Mouse (Mus musculus): Measurements from ENCODE around the gene Crip2. TPM values are rescaled to one million over a fixed set of nuclear protein-coding genes. Genes with fewer than 3 reads are reported as not detected.

The Crip2 gene
- polyA plus RNA-seq, 1 experiment from 2014 or later, result 278 TPM

- Histone ChIP-seq H3K4me3 (no peak overlapping the region), H3K9me3 (replicated peaks) (no peaks in the 10 kb centered on the region), H3K4me1 (peaks cover 84% of the 10 kb centered on the region), H3K36me3 (peaks cover 31% of the 10 kb centered on the region), H3K27ac (replicated peaks) (no peak overlapping the region), H3K27me3 (ENCODE audit: low read depth, poor library complexity, severe bottlenecking) (peaks cover 66% of the 10 kb centered on the region)
- DNase-seq (ENCODE audit: low spot score), result no peak
- WGBS, result 94% methylated on average over 16 of the region's 16 CpGs
Observed at GRCm38 (mm10) chr12:113144886-113145285, 4.8 kb downstream of the Crip2 start.

GRCm38 (mm10) chr12:113145591-113145990 is 5.6 kb downstream of the Crip2 start:
- Histone ChIP-seq H3K9me3 (replicated peaks) (no peaks in the 10 kb centered on the region), H3K27ac (replicated peaks) (no peak overlapping the region), H3K4me1 (peaks cover 77% of the 10 kb centered on the region), H3K36me3 (peaks cover 31% of the 10 kb centered on the region), H3K27me3 (ENCODE audit: low read depth, poor library complexity, severe bottlenecking) (peaks cover 73% of the 10 kb centered on the region), H3K4me3 (no peak overlapping the region)
- 89% methylated on average over 5 of the region's 5 CpGs for WGBS
- no peak for DNase-seq (ENCODE audit: low spot score)

- peak within 1 kb of the TSS; percentile 42 for H3K4me3 ChIP-seq
- peaks cover 31% of the 10 kb centered on the region for H3K36me3 ChIP-seq
- H3K27ac ChIP-seq (replicated peaks), result peak within 1 kb of the TSS; percentile 55; the same call in 1 of the 2 replicates
- H3K9me3 ChIP-seq (replicated peaks), result no peaks in the 10 kb centered on the region
- DNase-seq (ENCODE audit: low spot score), result peak; percentile 82
- peaks cover 74% of the 10 kb centered on the region for H3K4me1 ChIP-seq
- peaks cover 75% of the 10 kb centered on the region for H3K27me3 ChIP-seq (ENCODE audit: low read depth, poor library complexity, severe bottlenecking)
- WGBS, result 6% methylated on average over 45 of the region's 45 CpGs
Observed at GRCm38 (mm10) chr12:113146112-113147057, 6.3 kb downstream of the Crip2 start, which contains the start of gene Crip1. Crip1 (plus strand) TSS chr12:113146316.

- Histone ChIP-seq H3K27ac (replicated peaks) (peak overlapping the region; percentile 55; the same call in 1 of the 2 replicates), H3K9me3 (replicated peaks) (no peaks in the 10 kb centered on the region), H3K4me1 (peaks cover 74% of the 10 kb centered on the region), H3K27me3 (ENCODE audit: low read depth, poor library complexity, severe bottlenecking) (peaks cover 76% of the 10 kb centered on the region), H3K4me3 (no peak overlapping the region), H3K36me3 (peaks cover 31% of the 10 kb centered on the region)
- no peak for DNase-seq (ENCODE audit: low spot score)
- WGBS, result 89% methylated on average over 8 of the region's 8 CpGs
Observed at GRCm38 (mm10) chr12:113147481-113147880, 7.4 kb downstream of the Crip2 start.

- Histone ChIP-seq H3K4me1 (peaks cover 66% of the 10 kb centered on the region), H3K27me3 (ENCODE audit: low read depth, poor library complexity, severe bottlenecking) (peaks cover 79% of the 10 kb centered on the region)
Observed at GRCm38 (mm10) chr12:113148381-113149035, 8.5 kb downstream of the Crip2 start.

GRCm38 (mm10) chr12:113149341-113149740 is 9.3 kb downstream of the Crip2 start:
- H3K27me3 ChIP-seq (ENCODE audit: low read depth, poor library complexity, severe bottlenecking), result peaks cover 87% of the 10 kb centered on the region
- H3K9me3 ChIP-seq (replicated peaks), result no peaks in the 10 kb centered on the region
- no peak overlapping the region for H3K27ac ChIP-seq (replicated peaks)
- H3K4me1 ChIP-seq, result peaks cover 59% of the 10 kb centered on the region
- H3K4me3 ChIP-seq, result no peak overlapping the region
- no peak for DNase-seq (ENCODE audit: low spot score)
- 70% methylated on average over 4 of the region's 4 CpGs for WGBS
- peaks cover 15% of the 10 kb centered on the region for H3K36me3 ChIP-seq

More at GRCm38 (mm10) chr12:113148381-113149035, 8.5 kb downstream of the Crip2 start:
- no peaks in the 10 kb centered on the region for H3K9me3 ChIP-seq (replicated peaks)
- H3K36me3 ChIP-seq, result peaks cover 24% of the 10 kb centered on the region
- WGBS, result 42% methylated on average over 16 of the region's 16 CpGs
- H3K27ac ChIP-seq (replicated peaks), result peak overlapping the region; percentile 5; the same call in 1 of the 2 replicates
- DNase-seq (ENCODE audit: low spot score), result no peak
- no peak overlapping the region for H3K4me3 ChIP-seq

- Histone ChIP-seq H3K9me3 (replicated peaks) (no peaks in the 10 kb centered on the region), H3K36me3 (peaks cover 10% of the 10 kb centered on the region), H3K27ac (replicated peaks) (no peak overlapping the region), H3K27me3 (ENCODE audit: low read depth, poor library complexity, severe bottlenecking) (peaks cover 93% of the 10 kb centered on the region), H3K4me3 (no peak overlapping the region), H3K4me1 (peaks cover 61% of the 10 kb centered on the region)
- WGBS, result 81% methylated on average over 3 of the region's 3 CpGs
- no peak for DNase-seq (ENCODE audit: low spot score)
Observed at GRCm38 (mm10) chr12:113149896-113150295, 9.9 kb downstream of the Crip2 start.

GRCm38 (mm10) chr12:113150591-113150990 is 10.6 kb downstream of the Crip2 start:
- Histone ChIP-seq H3K4me1 (peaks cover 67% of the 10 kb centered on the region), H3K27me3 (ENCODE audit: low read depth, poor library complexity, severe bottlenecking) (peaks cover 95% of the 10 kb centered on the region)
- WGBS, result 92% methylated on average over 4 of the region's 4 CpGs

GRCm38 (mm10) chr12:113151046-113151445 is 11.0 kb downstream of the Crip2 start:
- Histone ChIP-seq H3K4me3 (peak overlapping the region; percentile 61), H3K36me3 (no peaks in the 10 kb centered on the region), H3K4me1 (peaks cover 67% of the 10 kb centered on the region), H3K9me3 (replicated peaks) (no peaks in the 10 kb centered on the region), H3K27ac (replicated peaks) (0 out of 2 replicates have a peak overlapping the region, but pooled peaks have one; percentile 75), H3K27me3 (ENCODE audit: low read depth, poor library complexity, severe bottlenecking) (peaks cover 91% of the 10 kb centered on the region)
- 78% methylated on average over 8 of the region's 8 CpGs for WGBS
- DNase-seq (ENCODE audit: low spot score), result no peak

More at GRCm38 (mm10) chr12:113150591-113150990, 10.6 kb downstream of the Crip2 start:
- Histone ChIP-seq H3K27ac (replicated peaks) (no peak overlapping the region), H3K36me3 (peaks cover 3% of the 10 kb centered on the region), H3K4me3 (no peak overlapping the region), H3K9me3 (replicated peaks) (no peaks in the 10 kb centered on the region)
- DNase-seq (ENCODE audit: low spot score), result no peak

GRCm38 (mm10) chr12:113151661-113152271 is 11.7 kb downstream of the Crip2 start:
- WGBS, result under 1% methylated on average over 36 of the region's 36 CpGs
- H3K4me3 ChIP-seq, result peak overlapping the region; percentile 61
- no peaks in the 10 kb centered on the region for H3K36me3 ChIP-seq
- peaks cover 63% of the 10 kb centered on the region for H3K4me1 ChIP-seq
- H3K27me3 ChIP-seq (ENCODE audit: low read depth, poor library complexity, severe bottlenecking), result peaks cover 85% of the 10 kb centered on the region
- no peaks in the 10 kb centered on the region for H3K9me3 ChIP-seq (replicated peaks)
- peak; percentile 59 for DNase-seq (ENCODE audit: low spot score)
- peak overlapping the region; percentile 75 for H3K27ac ChIP-seq (replicated peaks)

- Histone ChIP-seq H3K4me1 (peaks cover 63% of the 10 kb centered on the region), H3K36me3 (no peaks in the 10 kb centered on the region), H3K4me3 (peak overlapping the region; percentile 61), H3K27me3 (ENCODE audit: low read depth, poor library complexity, severe bottlenecking) (peaks cover 80% of the 10 kb centered on the region), H3K9me3 (replicated peaks) (no peaks in the 10 kb centered on the region), H3K27ac (replicated peaks) (peak overlapping the region; percentile 75)
- 31% methylated on average over 19 of the region's 19 CpGs for WGBS
- DNase-seq (ENCODE audit: low spot score), result no peak
Observed at GRCm38 (mm10) chr12:113152272-113152661, 12.2 kb downstream of the Crip2 start.

GRCm38 (mm10) chr12:113152991-113153525 is 13.0 kb downstream of the Crip2 start:
- Histone ChIP-seq H3K36me3 (peaks cover 8% of the 10 kb centered on the region), H3K9me3 (replicated peaks) (no peaks in the 10 kb centered on the region), H3K27ac (replicated peaks) (no peak overlapping the region), H3K4me3 (no peak overlapping the region), H3K4me1 (peaks cover 62% of the 10 kb centered on the region), H3K27me3 (ENCODE audit: low read depth, poor library complexity, severe bottlenecking) (peaks cover 72% of the 10 kb centered on the region)
- DNase-seq (ENCODE audit: low spot score), result no peak
- WGBS, result 82% methylated on average over 6 of the region's 6 CpGs

Measured in midbrain, embryonic 10.5 days (tissue).